Mouse (Mus musculus) right cerebral cortex, postnatal 36 days (tissue): ENCODE data around the gene Ccl11.
A peak's percentile ranks its signal among the peaks of the same experiment; 100 is the strongest.

Experiments used
- DNase-seq, 2 experiments: peaks; one replicate each; pipeline ENCODE4 v3.0.0; 2022; ENCODE audit warnings: low spot score in 2 of 2, mixed read lengths in 1 of 2

The Ccl11 gene

DNA sequence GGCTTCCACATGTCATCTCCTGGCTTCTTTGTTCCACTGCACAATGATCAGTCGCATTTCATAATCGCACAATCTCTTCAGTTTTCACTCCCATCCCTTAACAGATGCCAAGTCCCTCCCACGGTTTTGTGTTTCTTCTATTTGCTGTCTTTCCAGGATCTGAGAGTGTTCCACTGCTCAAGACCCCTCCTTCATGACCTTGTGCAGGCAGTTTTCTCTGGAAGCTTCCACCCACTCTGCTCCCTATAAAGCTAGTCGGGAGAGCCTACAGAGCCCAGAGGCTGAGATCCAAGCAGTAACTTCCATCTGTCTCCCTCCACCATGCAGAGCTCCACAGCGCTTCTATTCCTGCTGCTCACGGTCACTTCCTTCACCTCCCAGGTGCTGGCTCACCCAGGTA is at the start of gene Ccl11:
Ccl11 (plus strand) TSS at position 178 of the 400 bp plus-strand sequence.
- peak; percentile 17 to 27 for DNase-seq

DNA sequence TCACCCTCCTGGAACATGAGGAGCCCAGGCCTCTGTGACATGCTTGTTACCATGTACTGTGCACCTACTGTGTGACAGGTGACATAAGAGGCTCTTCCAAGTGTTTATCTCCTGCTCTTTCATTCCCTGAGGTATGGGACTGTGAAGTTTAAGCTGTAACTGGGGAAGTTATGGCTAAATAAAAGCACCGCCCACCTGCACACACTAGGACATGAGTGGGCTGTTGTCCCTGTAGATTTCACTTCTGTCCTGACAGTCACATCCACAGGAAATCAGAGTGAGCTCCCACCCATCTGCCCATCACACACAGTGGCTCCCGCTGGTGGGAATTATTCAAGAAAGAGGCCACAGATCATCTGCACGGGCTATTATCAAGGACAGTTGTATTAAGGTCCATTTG is 47.5 kb upstream of the Ccl11 start:
- DNase-seq, result peak in 1 of 2 experiments; percentile 45

DNA sequence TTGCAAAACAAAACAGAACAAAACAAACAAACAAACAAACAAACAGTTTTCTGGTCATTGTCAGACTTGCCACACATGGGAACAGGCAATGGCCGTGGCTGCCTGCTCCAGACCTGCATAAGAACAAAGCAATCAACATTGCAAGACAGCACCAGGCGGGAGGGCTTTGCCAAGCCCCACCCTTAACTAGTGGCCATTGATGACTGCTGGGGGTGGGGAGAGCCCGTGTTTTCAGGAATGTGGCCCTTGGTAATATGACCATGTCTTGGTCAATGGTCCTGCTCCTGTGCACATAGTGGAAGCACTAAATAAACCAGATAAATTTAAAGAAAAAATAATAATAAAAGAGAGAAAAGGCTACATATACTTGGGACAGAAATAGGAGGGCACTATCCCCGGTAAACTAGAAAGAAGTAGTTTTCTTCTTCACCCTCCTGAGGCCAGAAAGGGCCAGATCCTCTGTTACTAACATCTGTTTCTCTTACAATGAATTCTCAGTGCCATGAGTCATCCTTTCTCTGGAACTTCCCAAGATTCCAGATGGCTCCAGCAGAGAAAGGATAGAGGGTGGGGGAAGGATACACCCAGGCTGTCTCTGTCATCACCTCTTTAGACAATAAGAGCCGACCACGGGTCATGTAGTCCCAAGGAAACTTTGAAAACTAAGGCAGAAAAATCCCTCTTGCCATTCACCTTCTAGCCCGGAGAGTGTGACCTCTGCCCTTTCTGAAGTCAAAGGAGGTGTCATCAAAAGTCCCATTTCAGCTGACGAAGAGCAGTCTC is 46.0 kb upstream of the Ccl11 start:
- DNase-seq, result no peak

GRCm38 (mm10) chr11:82013756-82014155 is 43.9 kb upstream of the Ccl11 start:
- DNase-seq, result no peak

DNA sequence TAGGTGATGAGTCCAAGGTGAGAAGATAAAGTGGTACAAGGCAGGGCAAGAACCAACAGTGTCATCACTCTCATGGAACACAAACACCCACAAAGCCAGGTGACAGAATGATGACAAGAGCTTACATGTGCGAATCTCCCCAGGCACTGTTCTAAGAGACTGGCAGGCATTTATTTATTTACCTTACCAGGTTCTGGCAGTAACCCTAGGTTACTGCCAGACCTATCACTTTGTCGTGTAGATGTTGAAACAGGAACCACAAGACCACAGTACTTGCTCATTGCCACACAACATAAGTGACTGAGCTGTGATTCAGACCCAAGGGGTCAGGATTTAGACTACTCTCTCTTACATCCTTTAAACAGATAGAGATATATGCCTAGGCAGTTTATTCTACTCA is 42.6 kb upstream of the Ccl11 start:
- no peak for DNase-seq

DNA sequence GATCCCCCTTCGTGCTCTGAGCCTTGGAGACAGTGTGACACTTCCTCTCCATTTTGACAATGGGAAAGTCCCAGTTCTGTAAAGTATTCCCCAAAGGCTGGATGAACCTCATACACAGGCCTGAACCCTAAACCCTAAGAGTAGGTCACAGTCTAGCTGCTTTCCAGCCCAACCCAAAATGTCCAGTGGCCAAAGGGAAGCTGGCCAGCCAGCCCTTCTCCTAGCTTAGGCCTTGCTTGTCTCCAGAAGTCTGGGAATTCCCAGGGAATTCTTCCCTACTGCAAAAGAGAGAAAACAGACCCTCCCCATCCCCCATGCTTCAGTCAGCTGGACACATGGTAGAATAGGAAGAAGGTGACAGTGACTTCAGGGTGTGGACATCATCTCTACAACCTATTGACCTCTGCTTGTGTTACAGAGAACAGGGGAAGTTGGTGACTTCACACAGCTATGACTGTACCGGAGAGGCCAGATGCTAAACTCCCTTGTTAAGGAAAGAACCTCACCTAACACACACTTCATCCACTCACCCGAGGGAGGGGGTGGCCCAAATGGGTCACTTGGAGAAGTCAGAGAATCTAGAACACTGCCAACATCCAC is 41.3 kb upstream of the Ccl11 start:
- no peak for DNase-seq

DNA sequence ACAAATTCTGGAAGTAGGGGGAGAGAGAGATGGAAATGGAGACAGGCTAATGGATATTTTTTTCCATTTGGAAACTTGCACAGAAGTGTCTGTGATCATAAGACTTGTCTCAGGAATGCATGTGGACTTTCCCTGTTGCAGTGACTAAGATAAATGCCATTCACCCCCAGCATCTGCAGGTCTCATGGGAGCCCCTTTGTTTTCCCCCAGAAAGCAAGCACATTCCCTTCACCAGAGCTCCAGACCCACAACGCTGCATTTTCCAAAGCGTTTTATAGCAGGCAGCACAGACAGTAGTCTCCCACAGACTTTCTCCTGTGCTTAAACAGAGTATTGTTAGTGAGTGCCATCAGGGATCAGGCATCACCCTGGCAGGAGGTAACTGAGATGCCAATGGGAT is 38.2 kb upstream of the Ccl11 start:
- DNase-seq, result no peak

DNA sequence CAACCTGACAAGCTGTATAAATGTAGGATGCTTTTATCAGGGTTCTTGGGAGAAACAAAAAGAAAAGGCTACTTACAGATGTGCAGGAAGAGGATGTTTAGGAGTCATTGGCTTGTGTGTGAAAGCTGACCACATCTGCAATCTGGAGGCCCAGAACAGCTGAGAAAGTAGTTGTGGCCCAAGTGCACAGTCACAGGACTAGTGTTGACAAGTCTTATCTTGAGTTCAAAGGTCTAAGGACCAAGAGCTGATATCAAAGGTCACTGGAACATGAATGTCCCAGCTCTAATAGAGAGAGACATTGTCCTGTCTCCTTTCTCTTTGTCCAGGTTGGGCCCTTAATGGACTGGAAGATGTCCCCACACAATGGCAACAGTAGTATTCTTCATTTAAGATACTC is 37.8 kb upstream of the Ccl11 start:
- no peak for DNase-seq

GRCm38 (mm10) chr11:82021406-82021805 is 36.2 kb upstream of the Ccl11 start:
- no peak for DNase-seq

GRCm38 (mm10) chr11:82022504-82023056 is 35.0 kb upstream of the Ccl11 start:
- no peak for DNase-seq

DNA sequence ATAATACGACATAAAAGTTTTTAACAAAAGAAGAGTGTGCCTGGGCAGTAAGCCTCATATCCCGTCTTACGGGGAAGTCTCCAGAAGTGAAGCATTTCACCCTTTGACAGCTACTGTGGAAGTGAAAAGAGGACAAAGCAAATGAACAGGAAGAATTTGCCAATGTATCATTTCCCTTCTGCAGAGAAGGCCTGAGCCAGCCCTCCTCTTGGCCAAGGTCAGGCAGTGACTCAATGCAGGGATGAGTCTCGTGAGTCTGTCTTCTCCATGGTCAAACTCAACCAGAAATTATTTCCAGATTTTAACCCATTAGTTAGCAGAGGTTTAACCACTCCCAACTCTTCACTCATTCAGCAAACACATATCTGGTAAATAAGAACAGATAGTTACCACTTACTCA is 33.9 kb upstream of the Ccl11 start:
- no peak for DNase-seq

GRCm38 (mm10) chr11:82030171-82030570 is 27.5 kb upstream of the Ccl11 start:
- DNase-seq, result no peak

DNA sequence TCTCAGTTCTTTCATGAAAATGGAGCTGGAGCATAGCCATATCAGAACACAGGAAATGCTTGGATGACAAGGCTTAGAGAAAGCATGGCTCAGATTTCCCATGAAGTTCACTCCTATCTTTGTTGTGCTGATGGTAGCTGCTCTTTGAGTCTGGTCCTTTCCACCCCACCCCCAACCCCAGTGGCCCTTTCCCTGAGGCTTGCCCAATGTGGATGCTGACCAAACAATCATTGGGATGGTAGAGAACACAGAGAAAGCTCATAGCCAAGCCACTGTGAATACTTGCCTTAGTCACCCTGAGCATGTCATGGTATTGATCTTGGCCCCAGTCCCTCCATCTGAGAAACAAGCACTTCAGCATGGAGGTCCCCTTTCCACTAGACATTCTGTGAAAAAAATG is 25.5 kb upstream of the Ccl11 start:
- no peak for DNase-seq

GRCm38 (mm10) chr11:82032678-82033344 is 24.8 kb upstream of the Ccl11 start:
- no peak for DNase-seq

GRCm38 (mm10) chr11:82034446-82034845 is 23.2 kb upstream of the Ccl11 start:
- no peak for DNase-seq

GRCm38 (mm10) chr11:82035356-82035755 is 22.3 kb upstream of the Ccl11 start, which contains the start of gene Ccl2:
Ccl2 (plus strand) TSS chr11:82035571.
- DNase-seq, result peak; percentile 30 to 42

DNA sequence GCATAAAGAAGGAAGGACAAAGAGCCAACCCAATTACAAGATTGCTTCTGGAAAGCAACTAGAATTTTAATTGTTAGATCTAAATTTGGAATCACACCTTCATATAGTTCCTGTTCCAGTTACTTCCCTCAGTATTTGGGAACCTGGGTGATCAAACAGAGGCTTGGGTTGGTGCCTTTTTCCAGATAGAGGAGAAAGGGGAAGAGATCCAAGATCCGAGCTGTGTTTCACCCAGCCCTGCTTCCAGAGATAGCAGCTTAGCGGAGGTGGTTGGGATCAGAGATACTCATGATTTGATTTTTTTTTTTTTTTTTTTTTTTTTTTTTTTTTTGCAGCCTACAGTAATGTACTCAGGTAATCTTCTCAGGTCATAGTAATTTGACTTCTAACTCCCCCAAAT is 21.8 kb upstream of the Ccl11 start:
- no peak for DNase-seq

- DNase-seq, result no peak
These were observed 19.1 kb upstream of the Ccl11 start, which contains the start of gene Gm17268 for GRCm38 (mm10) chr11:82038535-82038934. Gm17268 (minus strand) TSS chr11:82038562.

- no peak for DNase-seq
These were observed 18.4 kb upstream of the Ccl11 start for GRCm38 (mm10) chr11:82039132-82039660.

- no peak for DNase-seq
These were observed 15.9 kb upstream of the Ccl11 start for GRCm38 (mm10) chr11:82041671-82042080.

DNA sequence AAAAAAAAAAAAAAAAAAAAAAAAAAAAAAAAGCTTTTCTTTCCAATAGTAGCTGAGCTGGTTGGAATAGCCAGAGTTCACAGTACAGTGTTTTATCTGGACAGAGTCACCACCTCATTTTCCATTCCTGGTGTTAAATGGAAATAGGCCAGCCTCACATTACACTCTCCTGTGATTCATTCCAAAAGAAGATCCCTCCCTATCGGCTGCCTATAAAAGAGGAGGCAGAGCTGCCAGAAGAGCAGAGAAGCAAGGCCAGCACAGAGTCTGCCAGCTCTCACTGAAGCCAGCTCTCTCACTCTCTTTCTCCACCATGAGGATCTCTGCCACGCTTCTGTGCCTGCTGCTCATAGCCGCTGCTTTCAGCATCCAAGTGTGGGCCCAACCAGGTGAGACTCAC is 12.2 kb upstream of the Ccl11 start, which contains the start of gene Ccl7:
Ccl7 (plus strand) TSS at position 242 of the 400 bp plus-strand sequence.
- no peak for DNase-seq
